Mouse (Mus musculus): ENCODE data around the gene Smco2.

The Smco2 gene

DNA sequence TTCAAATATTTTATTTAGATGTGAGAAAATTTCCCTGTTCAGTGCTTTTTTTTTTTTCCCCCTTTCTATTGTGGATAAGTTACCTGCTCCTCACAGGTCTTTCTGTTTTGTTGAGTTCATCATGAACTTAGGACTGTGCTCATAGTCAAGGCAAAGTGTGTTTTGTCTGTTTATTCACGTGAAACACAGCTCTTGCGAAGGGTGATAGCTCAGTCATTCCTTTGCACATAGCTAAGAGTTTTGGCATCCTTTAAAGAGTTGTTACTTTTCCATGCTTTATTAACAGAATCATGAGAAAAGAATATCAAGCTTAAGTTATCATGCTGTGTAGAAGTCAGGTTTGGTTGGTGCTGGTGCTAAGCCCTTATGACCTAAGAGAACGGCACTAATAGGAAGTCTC is 54.8 kb downstream of the Smco2 start:
- DNase-seq: no peak

DNA sequence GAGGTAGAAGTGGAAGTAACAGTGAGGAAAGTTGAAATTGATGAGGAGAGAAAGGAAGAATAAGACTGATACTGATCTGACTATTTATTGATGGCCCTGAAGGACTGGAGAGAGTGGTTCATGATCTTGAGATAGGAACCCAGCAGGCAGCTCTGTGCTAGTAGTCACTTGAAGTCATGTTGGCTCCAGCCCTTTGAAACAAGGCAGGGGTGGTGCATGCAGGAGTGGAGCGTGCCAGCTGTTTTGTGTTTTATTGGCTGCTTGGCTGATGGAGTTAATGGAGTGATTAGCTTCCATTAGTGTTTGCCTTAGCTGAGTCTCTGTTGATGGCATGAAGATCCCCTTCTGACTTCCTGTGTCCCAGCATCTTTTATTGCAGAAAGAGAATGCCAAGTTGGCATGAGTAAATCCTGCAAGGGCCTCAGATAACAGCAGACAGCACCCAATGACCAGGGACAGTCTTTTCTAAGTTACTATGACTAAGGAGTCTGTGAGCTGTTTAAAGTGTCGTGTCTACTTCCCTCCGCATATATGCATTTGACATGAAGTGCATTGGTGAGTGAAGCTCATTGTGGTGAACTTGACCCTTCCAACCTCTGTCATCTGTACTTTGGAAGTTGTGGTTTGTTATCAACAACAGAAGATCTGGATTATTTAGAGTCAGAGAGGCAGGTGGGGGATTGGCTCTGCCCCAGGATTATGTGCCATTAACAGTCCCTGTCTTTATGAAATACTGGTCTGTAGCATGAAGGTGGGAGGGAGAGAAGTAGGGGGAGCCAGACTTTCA is 56.3 kb downstream of the Smco2 start:
- DNase-seq: no peak

- DNase-seq: no peak
These were observed 57.3 kb downstream of the Smco2 start for GRCm38 (mm10) chr6:146907061-146907794.

GRCm38 (mm10) chr6:146907795-146908190 is 57.9 kb downstream of the Smco2 start:
- DNase-seq: no peak

DNA sequence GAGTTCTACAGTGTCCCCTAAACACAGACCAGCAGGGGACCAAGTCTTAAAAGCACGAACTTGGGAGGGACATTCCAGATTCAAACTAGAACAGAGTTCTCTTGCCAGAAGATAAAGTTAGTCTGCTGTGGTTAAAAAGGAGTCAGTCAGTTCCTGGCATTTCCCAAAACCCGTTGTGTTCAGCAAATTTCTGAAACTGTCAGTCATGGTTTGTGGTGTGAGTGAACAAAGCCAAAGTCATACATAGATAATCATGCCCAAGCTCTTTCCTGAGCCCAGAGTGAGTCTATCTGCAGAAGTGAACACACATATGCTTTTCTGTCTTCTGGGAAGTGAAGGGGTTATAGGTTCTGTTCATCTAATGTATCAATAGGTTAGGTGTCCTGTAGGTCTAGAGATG is 58.9 kb downstream of the Smco2 start:
- no peak for DNase-seq

DNA sequence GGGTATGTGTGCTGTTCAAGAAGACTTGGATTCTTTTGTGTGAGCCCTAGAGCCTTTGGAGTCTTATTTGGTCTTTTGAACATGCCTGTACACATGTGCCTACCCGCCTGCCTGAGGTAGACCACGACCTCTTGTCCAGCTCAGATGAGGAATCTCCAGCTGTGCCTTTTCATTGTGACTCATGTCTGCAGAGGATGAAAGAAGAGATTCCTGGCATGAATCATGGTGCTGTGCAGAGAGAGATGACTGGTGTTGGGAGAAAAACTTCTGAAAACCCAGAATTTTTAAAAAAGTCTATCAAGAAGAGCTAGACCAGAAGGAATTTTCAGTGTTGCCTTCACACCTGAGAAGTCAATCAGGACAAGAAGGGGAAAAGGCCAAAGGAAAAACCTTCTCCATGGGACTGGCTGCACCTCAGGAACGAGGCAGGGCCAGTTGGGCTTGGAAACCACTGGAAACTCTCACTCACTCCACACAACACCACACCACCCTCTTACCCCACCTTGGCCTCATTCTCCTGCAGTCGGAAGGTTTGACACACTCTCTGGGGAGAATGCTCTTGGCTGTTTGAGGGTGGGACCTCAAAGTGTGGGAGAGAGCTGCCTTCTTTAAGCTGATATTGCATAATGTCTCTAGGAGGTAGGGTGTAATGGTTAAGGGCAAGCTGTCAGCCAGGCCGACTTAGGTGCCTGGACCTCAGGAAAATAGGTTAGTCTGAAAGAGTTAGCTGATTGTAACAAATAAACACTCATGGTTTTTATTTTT is 60.0 kb downstream of the Smco2 start:
- DNase-seq: no peak

- no peak for DNase-seq
These were observed 60.9 kb downstream of the Smco2 start for GRCm38 (mm10) chr6:146910801-146911200.

DNA sequence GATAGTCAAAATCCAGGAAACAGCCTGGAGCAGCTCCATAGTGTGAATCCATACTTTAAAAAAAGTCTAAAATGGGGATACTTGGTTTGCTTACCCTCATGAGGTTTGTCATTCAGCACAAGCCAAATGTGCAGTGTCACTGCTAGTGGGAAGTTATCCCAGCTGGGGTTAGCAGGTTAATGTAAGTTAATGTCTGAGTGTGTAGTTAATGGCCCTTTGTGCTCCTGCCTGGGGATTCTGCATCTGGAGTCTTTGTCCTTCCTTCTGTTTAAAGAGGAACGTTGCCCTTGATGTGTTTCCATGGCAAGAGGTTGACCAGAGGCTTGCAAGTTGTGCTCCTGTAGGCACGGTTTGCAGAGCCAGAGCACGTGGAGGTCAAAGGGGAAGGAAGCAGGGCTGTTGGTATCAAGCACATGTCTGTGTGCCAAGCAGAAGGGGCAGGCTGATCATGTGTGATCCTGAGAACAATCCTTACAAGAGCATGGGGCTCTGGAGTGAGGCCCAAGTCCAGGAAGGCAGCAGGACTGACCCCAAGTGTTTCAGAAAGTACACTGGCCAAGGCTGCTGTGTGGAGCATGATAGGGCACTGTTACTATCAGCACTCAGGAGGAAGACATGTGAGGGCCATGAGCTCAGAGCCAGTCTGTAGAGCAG is 63.1 kb downstream of the Smco2 start:
- DNase-seq: peak; percentile 64

GRCm38 (mm10) chr6:146913489-146914198 is 63.7 kb downstream of the Smco2 start:
- no peak for DNase-seq

GRCm38 (mm10) chr6:146915808-146916207 is 65.9 kb downstream of the Smco2 start:
- DNase-seq: no peak

DNA sequence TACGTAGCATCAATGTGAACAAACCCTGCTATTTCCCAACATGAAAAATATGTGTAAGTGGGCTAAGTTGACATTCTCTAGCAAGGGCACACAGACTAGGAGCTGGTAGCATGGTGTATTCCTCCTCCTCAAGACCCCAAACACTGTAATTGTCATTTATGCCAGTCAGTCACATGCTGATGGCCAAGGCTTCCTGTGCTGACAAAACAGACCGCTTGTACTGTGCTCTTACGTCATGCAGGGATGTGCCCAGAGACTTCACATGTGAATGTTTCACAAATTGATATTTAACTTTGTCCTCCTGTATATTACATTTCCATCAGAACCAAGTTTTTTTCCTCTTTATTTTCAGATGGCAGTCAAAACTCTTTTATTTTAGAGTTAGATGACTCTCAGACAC is 67.5 kb downstream of the Smco2 start:
- no peak for DNase-seq

GRCm38 (mm10) chr6:146918341-146918740 is 68.4 kb downstream of the Smco2 start:
- peak; percentile 49 for DNase-seq
